Mouse (Mus musculus): ENCODE measurements around the gene Wdsub1. TPM values are rescaled to one million over a fixed set of nuclear protein-coding genes. Genes with fewer than 3 reads are reported as not detected.

The Wdsub1 gene
- total RNA-seq, 2 experiments from 2014 or later = 16.1 to 17.6 TPM

DNA sequence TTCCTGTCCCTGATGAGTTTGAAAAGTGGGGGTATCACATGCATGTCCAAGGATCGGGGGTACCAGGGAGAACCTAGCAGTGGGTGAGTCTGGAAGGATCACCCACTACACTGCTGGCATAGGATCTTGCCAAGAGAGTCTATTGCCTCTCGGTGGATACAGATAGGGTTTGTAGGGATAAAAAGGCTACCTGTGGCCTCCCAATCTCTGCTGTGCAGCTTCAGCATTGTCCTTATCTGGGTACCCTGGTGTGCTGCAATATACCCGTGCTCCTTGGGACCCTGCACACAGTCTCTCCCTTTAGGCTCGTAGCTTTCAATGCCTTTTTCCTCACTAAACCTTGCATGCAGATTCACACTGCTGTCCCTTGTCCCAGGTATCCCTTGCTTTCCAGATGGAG is 73.8 kb downstream of the Wdsub1 start:
- DNase-seq (ENCODE audit: low spot score in 2 of 2) = no peak

DNA sequence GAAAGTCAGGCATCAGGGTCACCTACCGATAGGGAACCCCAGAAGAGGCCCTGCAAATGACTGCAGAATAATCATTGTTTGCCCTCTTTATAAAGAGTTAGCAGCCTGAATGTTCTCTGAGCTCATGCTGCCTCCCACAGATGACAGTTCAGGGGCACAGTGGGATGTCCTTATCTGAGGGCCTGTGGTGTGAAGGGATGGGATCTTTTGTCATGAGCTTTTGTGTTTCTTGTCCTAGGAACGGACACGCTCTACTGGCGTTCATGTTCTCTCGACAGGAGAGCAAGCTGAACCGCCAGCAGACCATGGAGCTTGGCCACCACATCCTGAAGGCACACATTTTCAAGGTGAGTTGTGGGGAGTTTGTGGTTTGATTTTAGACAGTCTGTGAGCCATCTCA is 76.4 kb downstream of the Wdsub1 start:
- no peak for DNase-seq (ENCODE audit: low spot score in 2 of 2)

DNA sequence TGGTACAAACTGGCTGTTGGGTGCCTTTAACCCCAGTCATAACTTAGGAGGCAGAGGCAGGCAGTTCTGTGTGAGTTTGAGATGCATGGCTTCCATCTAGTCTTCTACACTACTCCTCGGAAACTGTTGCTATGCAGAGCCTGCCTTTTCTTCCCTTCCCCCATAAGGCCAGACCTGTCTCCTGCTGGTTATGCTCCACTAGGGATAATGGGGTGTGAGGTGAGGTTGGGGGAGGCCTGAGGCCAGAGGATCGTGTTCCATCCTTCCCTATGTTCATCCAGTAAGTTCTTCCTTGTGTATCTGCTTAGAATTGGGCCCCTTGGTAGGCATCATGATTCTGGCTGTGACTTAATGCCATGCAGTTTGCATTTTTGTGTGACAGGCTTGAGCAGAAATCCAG is 76.8 kb downstream of the Wdsub1 start:
- DNase-seq (ENCODE audit: low spot score in 2 of 2) = no peak

DNA sequence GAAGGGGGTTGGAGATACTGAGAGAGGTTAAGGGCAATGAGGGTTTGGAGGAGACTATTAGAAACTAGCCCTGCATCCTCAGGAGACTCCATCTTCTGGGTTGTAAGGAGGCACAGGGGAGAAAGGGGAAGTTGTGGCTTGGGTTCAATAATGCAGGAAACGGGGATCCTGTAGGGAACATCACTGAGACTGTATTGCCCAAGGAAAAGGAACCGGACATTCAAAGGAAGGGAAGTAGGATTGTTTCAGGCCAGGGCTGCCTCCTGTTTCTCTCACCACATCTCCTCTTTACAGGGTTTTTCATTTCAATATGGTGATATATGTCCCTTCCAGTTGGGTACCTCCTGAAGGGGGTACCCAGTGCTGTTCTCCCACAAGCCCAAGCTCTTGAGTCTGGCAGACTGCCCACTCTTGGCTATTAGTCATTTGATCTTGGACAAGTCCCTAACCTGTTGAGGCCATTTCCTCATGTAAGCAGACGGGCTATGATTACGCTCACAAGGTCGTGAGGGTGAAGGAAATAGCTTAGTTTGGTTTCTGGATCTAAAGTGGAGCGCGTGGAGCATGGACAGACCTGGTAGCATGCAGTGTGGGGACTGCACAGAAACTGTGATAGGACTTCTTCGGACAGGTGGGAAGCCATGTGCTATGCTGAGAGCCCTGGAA is 79.5 kb downstream of the Wdsub1 start:
- DNase-seq (ENCODE audit: low spot score in 2 of 2) = no peak

Measured in left cerebral cortex, adult 18-20 months (tissue).